In genomic region chr7:114129281-114129680, GRCm38 (mm10) we compare ENCODE assay signal across 24 mouse cellular contexts. TPM values are rescaled to one million over a fixed set of nuclear protein-coding genes. Genes with fewer than 3 reads are reported as not detected.
DNase-seq lines count a peak whose midpoint lies in the region; ATAC-seq and TF ChIP-seq lines count a peak whose summit lies in the region.
"Had no signal": no experiment of that assay in that cellular context is flagged by ENCODE, and none has a peak within 500 bp of the region (broad histone marks: within the 10 kb centered on the region; RNA-seq: fewer than 3 reads in every experiment).

No protein-coding gene starts in this region.

- no peak overlapping the region for H3K4me2 ChIP-seq in lung, postnatal 0 days (replicated peaks; ENCODE audit: low read depth, low read length)
- H3K4me2 ChIP-seq: embryonic facial prominence, embryonic 12.5 days; forebrain, embryonic 12.5 days; heart, embryonic 13.5 days; hindbrain, embryonic 12.5 days; limb, embryonic 13.5 days; liver, embryonic 15.5 days; midbrain, embryonic 12.5 days; neural tube, embryonic 12.5 days had no signal

- no peak for DNase-seq in heart, adult 2 months
- no peak for DNase-seq in heart, adult 9 months (ENCODE audit: low spot score in 2 of 2)
- no peak for DNase-seq in lung, postnatal 0 days (ENCODE audit: low spot score)
- DNase-seq in lung, postnatal 4 days = no peak
- DNase-seq in R1 (ENCODE audit: low read depth, low spot score) = peak; percentile 69
- DNase-seq in kidney, postnatal 36 days = no peak
- DNase-seq in heart, adult 8-10 months (ENCODE audit: low spot score) = no peak
- DNase-seq: adrenal gland, adult 2 months; cerebellum, adult 11 months; cerebellum, postnatal 10 days; heart, postnatal 14 days; kidney, adult 2 months; kidney, postnatal 10 days; layer of hippocampus, postnatal 36 days; lung, postnatal 14 days; right cerebral cortex, postnatal 14 days had no signal

- H3K4me3 ChIP-seq in heart, adult 2 months = no peak overlapping the region
- H3K4me3 ChIP-seq in lung, postnatal 0 days (ENCODE audit: low read depth, low read length) = no peak overlapping the region
- H3K4me3 ChIP-seq: embryonic facial prominence, embryonic 12.5 days; forebrain, embryonic 12.5 days; heart, embryonic 13.5 days; hindbrain, embryonic 12.5 days; limb, embryonic 13.5 days; liver, embryonic 15.5 days; midbrain, embryonic 12.5 days; neural tube, embryonic 12.5 days had no signal

- TF ChIP-seq CTCF in heart, adult 2 months (IDR thresholded peaks at IDR 0.05) = peak; percentile 17; the same call in 1 of the 2 replicates
- TF ChIP-seq CTCF in lung, postnatal 0 days (IDR thresholded peaks at IDR 0.05) = peak; percentile 13; the same call in 1 of the 2 replicates

- no peak for TF ChIP-seq POLR2A in heart, adult 2 months (IDR thresholded peaks at IDR 0.05; ENCODE audit: insufficient read depth, low read depth, low read length)

- H3K9ac ChIP-seq in heart, adult 2 months (ENCODE audit: low read depth, low read length) = no peak overlapping the region
- no peak overlapping the region for H3K9ac ChIP-seq in lung, postnatal 0 days (replicated peaks; ENCODE audit: low read depth)
- H3K9ac ChIP-seq: embryonic facial prominence, embryonic 12.5 days; forebrain, embryonic 12.5 days; heart, embryonic 13.5 days; hindbrain, embryonic 12.5 days; limb, embryonic 13.5 days; liver, embryonic 15.5 days; midbrain, embryonic 12.5 days; neural tube, embryonic 12.5 days had no signal

- H3K79me2 ChIP-seq in heart, adult 2 months (replicated peaks; ENCODE audit: control insufficient read depth, insufficient read depth, low read length) = no peaks in the 10 kb centered on the region

- H3K27ac ChIP-seq in heart, adult 2 months = no peak overlapping the region
- no peak overlapping the region for H3K27ac ChIP-seq in lung, postnatal 0 days (ENCODE audit: low read length)
- H3K27ac ChIP-seq: embryonic facial prominence, embryonic 12.5 days; forebrain, embryonic 12.5 days; heart, embryonic 13.5 days; hindbrain, embryonic 12.5 days; limb, embryonic 13.5 days; liver, embryonic 15.5 days; midbrain, embryonic 12.5 days; neural tube, embryonic 12.5 days had no signal

- H3K4me1 ChIP-seq in heart, adult 2 months (ENCODE audit: control insufficient read depth, insufficient read depth, low read length) = no peaks in the 10 kb centered on the region
- no peaks in the 10 kb centered on the region for H3K4me1 ChIP-seq in lung, postnatal 0 days (ENCODE audit: insufficient read depth, low read depth, low read length)
- H3K4me1 ChIP-seq: embryonic facial prominence, embryonic 12.5 days; limb, embryonic 13.5 days; liver, embryonic 15.5 days; midbrain, embryonic 12.5 days; neural tube, embryonic 12.5 days had no signal

- no peaks in the 10 kb centered on the region for H3K27me3 ChIP-seq in heart, adult 2 months (ENCODE audit: control insufficient read depth, insufficient read depth, low read length)
- no peaks in the 10 kb centered on the region for H3K27me3 ChIP-seq in lung, postnatal 0 days (replicated peaks; ENCODE audit: insufficient read depth, low read length)
- H3K27me3 ChIP-seq: embryonic facial prominence, embryonic 12.5 days; forebrain, embryonic 12.5 days; heart, embryonic 13.5 days; hindbrain, embryonic 12.5 days; limb, embryonic 13.5 days; liver, embryonic 15.5 days; midbrain, embryonic 12.5 days; neural tube, embryonic 12.5 days had no signal

- H3K9me3 ChIP-seq in lung, postnatal 0 days (ENCODE audit: low read length) = no peaks in the 10 kb centered on the region
- H3K9me3 ChIP-seq: embryonic facial prominence, embryonic 12.5 days; forebrain, embryonic 12.5 days; heart, embryonic 13.5 days; hindbrain, embryonic 12.5 days; limb, embryonic 13.5 days; liver, embryonic 15.5 days; midbrain, embryonic 12.5 days; neural tube, embryonic 12.5 days had no signal

- WGBS in heart, adult 2 months = 53% methylated on average over 2 of the region's 2 CpGs
- WGBS in lung, postnatal 0 days = 51% methylated on average over 2 of the region's 2 CpGs

- ATAC-seq in lung, postnatal 0 days = no peak

- no peak for TF ChIP-seq EP300 in heart, adult 2 months (IDR thresholded peaks at IDR 0.05; ENCODE audit: insufficient read depth, low read depth, low read length)
- TF ChIP-seq EP300 in lung, postnatal 0 days (IDR thresholded peaks at IDR 0.05) = no peak

- no peaks in the 10 kb centered on the region for H3K36me3 ChIP-seq in heart, adult 2 months (ENCODE audit: control insufficient read depth, insufficient read depth, low read length)
- no peaks in the 10 kb centered on the region for H3K36me3 ChIP-seq in lung, postnatal 0 days (ENCODE audit: insufficient read depth, low read length)
- H3K36me3 ChIP-seq: embryonic facial prominence, embryonic 12.5 days; forebrain, embryonic 12.5 days; heart, embryonic 13.5 days; hindbrain, embryonic 12.5 days; limb, embryonic 13.5 days; liver, embryonic 15.5 days; midbrain, embryonic 12.5 days; neural tube, embryonic 12.5 days had no signal

- intact Hi-C loops in heart, adult 2 months (cut with DNase I) = no loop called here

RNA-seq across cellular contexts. Expression of gene Rras2, which starts 11.7 kb away (rescaled TPM):
- 10 to 100 TPM; 48.5 to 52.0 TPM for total RNA-seq in heart, adult 2 months (2021)
- 17.5 and 29.8 TPM in 2 replicates for polyA plus RNA-seq in heart, adult 2 months (2012; rRNA removed)
- polyA plus RNA-seq in lung, postnatal 0 days (2015; fragmentation: Nextera tagmentation; extraction: Ambion mirVana) = 77.7 and 83.6 TPM in 2 replicates
- 10 to 100 TPM; 42.5 to 68.2 (median 55.1) TPM for total RNA-seq in heart, adult 8-10 months (2022)
